Mouse (Mus musculus): ENCODE data around the gene Fth1. TPM values are rescaled to one million over a fixed set of nuclear protein-coding genes. Genes with fewer than 3 reads are reported as not detected.
A peak's percentile ranks its signal among the peaks of the same experiment; 100 is the strongest.

The Fth1 gene
- polyA plus RNA-seq, 1 experiment from 2014 or later, result 1,985 TPM

DNA sequence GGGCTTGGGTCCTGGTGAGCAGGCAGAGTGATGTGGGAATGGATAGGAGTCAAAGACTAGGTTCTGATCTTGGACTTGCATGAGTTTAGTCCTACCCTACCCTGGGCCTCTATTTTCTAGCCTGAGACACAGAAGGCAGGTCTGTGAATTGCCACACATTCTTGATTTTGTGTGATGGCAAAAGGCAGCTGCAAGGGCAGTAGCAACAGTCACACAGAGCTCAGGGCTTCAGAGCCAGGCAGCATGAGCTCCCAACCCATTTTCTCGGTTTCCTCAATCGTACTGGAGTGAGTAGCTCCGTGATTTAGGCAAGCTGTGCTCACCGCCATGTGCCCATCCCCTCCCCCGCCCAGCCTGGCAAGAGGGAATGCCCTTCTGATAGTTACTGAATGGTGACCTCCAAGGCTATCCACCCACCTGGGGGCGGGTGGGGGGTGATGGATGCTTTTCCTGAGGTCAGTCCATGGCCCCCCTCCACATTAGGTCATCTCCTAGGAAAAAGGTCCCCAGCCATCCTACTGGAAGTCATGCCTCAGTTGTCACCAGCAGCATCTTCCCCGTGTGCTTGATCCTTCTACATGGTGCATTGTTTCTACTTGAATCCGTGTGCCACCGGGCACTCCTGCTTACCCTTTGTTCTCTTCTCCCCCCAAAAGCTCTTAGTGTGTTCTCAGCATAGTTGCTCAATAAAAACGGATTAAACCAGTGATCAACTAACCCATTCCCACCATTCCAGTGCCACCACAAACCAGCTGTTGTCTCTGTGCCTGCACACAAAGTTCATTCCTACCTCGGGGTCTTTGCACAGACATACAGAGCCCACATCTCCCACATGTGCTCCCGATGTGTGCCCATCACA lies 17.0 kb downstream of the Fth1 start:
- no peak for ATAC-seq (replicated peaks; ENCODE audit: insufficient number of reproducible peaks, insufficient read depth, low FRiP score, low read depth)
- H3K27me3 ChIP-seq, result no peaks in the 10 kb centered on the region
- H3K9me3 ChIP-seq (replicated peaks), result no peaks in the 10 kb centered on the region
- H3K9ac ChIP-seq, result no peak overlapping the region
- H3K4me1 ChIP-seq (replicated peaks), result peaks cover 7% of the 10 kb centered on the region; the same call in 1 of the 2 replicates
- no peak overlapping the region for H3K4me3 ChIP-seq
- H3K27ac ChIP-seq, result no peak overlapping the region
- 72% methylated on average over 12 of the region's 12 CpGs for WGBS
- H3K36me3 ChIP-seq, result no peaks in the 10 kb centered on the region
- no peak overlapping the region for H3K4me2 ChIP-seq

DNA sequence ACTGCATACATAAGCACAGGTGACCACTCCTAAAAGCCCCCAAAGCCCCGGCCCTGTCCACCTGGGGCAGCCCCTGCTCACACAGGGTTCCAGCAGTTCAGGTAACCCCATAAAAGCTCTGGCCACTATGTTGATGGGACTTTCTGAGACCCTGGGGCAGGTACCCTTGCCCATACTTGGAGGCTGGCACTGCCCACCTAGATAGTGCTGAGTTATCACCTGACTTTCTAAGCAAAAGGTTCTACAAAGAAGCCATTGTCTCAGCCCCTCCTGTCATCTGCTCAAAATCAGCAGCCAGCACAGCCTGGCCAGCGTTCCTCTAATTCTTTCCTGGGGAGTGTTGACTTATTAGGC lies 17.6 kb downstream of the Fth1 start:
- H3K4me1 ChIP-seq (replicated peaks), result peaks cover 2% of the 10 kb centered on the region; the same call in 1 of the 2 replicates
- no peak overlapping the region for H3K27ac ChIP-seq
- no peak overlapping the region for H3K9ac ChIP-seq
- 76% methylated on average over 2 of the region's 2 CpGs for WGBS
- no peaks in the 10 kb centered on the region for H3K36me3 ChIP-seq
- no peak for ATAC-seq (replicated peaks; ENCODE audit: insufficient number of reproducible peaks, insufficient read depth, low FRiP score, low read depth)
- no peaks in the 10 kb centered on the region for H3K27me3 ChIP-seq
- no peak overlapping the region for H3K4me2 ChIP-seq
- H3K4me3 ChIP-seq, result no peak overlapping the region
- no peaks in the 10 kb centered on the region for H3K9me3 ChIP-seq (replicated peaks)

DNA sequence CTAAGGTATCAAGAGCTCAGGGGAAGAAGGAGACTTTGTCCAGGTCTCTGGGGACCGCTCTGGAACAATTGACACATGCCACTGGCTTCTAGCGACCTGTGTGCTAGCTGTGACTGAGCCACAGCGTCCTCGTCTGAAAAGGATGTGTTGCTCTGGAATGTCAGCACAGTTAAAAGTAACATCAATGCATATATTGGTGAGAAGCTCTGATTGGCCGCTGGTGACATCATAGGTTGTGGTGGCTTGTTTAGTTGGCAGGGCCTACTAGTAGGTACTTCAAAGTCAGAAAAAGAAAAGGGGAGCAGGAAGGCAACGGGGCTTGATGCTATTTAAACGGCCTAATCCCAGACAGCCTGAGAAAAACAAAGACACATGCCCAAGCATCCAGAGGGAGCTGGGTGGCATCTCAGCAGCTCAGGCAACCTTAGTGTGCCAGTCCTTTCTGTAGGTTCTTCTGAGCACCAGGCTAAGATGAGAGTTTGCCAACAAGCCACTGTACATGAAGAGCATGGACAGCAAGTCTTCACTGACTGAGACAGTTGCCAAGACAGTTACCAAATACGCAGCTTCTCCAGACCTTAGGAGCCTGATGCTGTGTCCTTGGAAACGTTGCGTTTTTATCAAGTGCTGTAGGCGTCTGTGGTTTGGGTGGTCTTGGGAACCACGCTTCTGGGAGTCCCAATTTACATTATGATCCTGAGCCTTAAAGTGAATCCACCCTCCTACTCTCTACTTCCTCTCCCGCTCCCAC lies 18.5 kb downstream of the Fth1 start:
- Histone ChIP-seq H3K36me3 (no peaks in the 10 kb centered on the region), H3K27me3 (no peaks in the 10 kb centered on the region), H3K4me3 (no peak overlapping the region), H3K4me1 (replicated peaks) (no peaks in the 10 kb centered on the region), H3K4me2 (no peak overlapping the region), H3K27ac (no peak overlapping the region), H3K9ac (no peak overlapping the region), H3K9me3 (replicated peaks) (no peaks in the 10 kb centered on the region)
- WGBS, result 56% methylated on average over 13 of the region's 13 CpGs
- ATAC-seq (replicated peaks; ENCODE audit: insufficient number of reproducible peaks, insufficient read depth, low FRiP score, low read depth), result no peak

DNA sequence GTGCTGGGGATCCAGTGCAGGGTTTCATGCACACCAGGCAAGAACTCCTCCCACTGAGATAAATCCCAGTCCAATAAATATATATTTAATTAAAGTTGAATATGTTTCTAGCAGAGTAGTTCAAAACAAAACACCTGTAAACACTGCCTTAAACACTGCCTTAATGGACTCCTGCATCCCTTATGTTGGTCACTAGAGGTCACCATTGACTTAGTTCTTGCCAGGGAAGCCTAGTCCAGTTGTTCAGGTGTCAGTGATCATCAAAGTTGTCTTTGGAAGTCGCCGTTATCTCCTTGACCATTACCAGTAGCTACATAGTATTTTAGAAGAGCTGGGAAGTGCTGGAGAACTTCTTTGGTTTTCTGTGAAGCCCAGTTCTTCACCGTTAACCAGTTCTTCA lies 19.9 kb downstream of the Fth1 start:
- H3K9ac ChIP-seq, result no peak overlapping the region
- no peaks in the 10 kb centered on the region for H3K4me1 ChIP-seq (replicated peaks)
- H3K4me2 ChIP-seq, result no peak overlapping the region
- H3K27ac ChIP-seq, result no peak overlapping the region
- peak; percentile 54; the same call in 1 of the 2 replicates for ATAC-seq (replicated peaks; ENCODE audit: insufficient number of reproducible peaks, insufficient read depth, low FRiP score, low read depth)
- H3K9me3 ChIP-seq (replicated peaks), result no peaks in the 10 kb centered on the region
- H3K36me3 ChIP-seq, result no peaks in the 10 kb centered on the region
- no peaks in the 10 kb centered on the region for H3K27me3 ChIP-seq
- no peak overlapping the region for H3K4me3 ChIP-seq
- 21% methylated on average over 3 of the region's 3 CpGs for WGBS

DNA sequence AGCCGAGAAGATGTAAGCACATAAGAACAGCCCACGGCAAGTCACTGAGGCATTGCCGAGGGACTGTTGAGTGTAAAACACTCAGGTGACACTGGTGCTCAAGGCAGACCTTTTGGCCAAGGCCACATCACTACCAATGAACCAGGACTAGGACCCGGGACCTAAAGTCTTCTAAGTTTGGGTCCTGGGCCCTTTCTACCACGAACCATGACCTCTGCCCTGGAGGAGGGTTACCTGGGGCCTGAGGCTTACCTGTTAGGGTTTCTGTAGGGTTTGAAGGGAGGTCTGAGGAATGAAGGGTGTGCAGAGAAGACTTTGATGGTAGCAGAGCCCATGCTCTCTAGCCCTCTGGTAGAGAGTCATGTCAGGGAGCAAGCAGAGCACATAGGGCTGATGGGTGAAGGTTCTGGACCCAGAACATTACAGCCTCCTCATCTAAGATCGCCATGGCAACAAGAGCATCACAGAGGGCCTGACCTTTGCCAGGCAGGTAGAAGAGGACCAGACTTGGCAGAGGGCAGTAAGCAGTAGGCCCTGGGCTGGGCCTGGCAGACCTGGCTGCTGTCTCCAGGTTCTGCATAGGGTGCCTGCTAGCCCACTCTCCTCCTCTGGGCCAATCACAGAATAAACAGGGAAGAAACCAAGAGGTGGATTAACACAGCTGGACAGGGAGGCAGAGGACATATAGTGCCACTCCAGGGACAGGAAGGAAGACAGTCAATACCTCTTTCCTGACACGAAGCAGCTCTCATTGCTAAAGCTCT lies 21.0 kb downstream of the Fth1 start, which contains the start of the genes Best1 and Rab3il1:
Gene Best1 (minus strand): TSS at position 428 of the 764 bp plus-strand sequence.
Gene Rab3il1 (plus strand): TSS at position 464 of the 764 bp plus-strand sequence.
- ATAC-seq (replicated peaks; ENCODE audit: insufficient number of reproducible peaks, insufficient read depth, low FRiP score, low read depth), result no peak
- H3K4me3 ChIP-seq, result no peak within 1 kb of the TSS
- H3K4me1 ChIP-seq (replicated peaks), result no peaks in the 10 kb centered on the region
- H3K4me2 ChIP-seq, result no peak within 1 kb of the TSS
- 72% methylated on average over 7 of the region's 7 CpGs for WGBS
- no peaks in the 10 kb centered on the region for H3K36me3 ChIP-seq
- H3K9ac ChIP-seq, result no peak within 1 kb of the TSS
- H3K9me3 ChIP-seq (replicated peaks), result no peaks in the 10 kb centered on the region
- no peaks in the 10 kb centered on the region for H3K27me3 ChIP-seq
- no peak within 1 kb of the TSS for H3K27ac ChIP-seq

DNA sequence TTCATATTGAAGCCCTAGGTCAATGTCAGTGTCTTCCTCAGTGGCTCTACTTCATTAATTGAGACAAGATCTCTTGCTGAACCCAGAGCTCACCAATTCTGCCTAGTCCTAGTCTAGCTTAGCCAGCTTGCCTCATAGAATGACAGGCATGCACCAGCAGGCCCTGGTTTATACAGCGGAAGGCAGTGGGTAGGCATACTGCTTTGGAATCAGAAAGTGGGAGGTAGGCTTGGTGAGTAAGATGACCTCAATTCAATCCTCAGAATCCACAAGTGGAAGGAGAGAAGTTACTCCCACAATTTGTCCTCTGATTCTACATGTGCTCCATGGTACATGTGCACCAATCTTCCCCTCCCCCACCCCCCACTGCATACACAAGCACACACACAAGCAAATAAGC lies 23.3 kb downstream of the Fth1 start:
- Histone ChIP-seq H3K27ac (no peak overlapping the region), H3K4me2 (no peak overlapping the region), H3K4me3 (no peak overlapping the region), H3K36me3 (no peaks in the 10 kb centered on the region), H3K27me3 (no peaks in the 10 kb centered on the region), H3K9me3 (replicated peaks) (no peaks in the 10 kb centered on the region), H3K9ac (no peak overlapping the region), H3K4me1 (replicated peaks) (no peaks in the 10 kb centered on the region)
- WGBS, result 79% methylated on average over 1 of the region's 1 CpGs
- ATAC-seq (replicated peaks; ENCODE audit: insufficient number of reproducible peaks, insufficient read depth, low FRiP score, low read depth), result no peak

DNA sequence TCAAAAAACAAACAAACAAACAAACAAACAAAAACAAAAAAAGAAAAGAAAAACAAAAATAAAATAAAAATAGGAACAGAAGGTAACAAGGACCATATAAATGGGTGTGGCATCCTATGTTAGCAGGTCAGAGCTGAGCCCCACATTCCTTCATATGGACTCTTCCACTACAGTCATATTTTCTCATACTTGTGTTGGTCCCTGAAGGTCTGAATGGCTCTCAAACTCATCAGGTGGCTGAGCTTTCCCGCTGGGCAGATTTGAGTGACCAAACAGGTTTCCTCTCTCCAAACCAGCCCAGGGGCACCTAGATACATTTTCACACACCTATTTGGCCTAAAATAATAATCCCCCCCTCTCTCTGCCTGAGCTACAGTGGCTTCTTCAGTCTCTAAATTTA lies 31.0 kb downstream of the Fth1 start:
- Histone ChIP-seq H3K27me3 (no peaks in the 10 kb centered on the region), H3K36me3 (no peaks in the 10 kb centered on the region), H3K4me2 (no peak overlapping the region), H3K4me3 (no peak overlapping the region), H3K27ac (no peak overlapping the region), H3K9me3 (replicated peaks) (no peaks in the 10 kb centered on the region), H3K9ac (no peak overlapping the region), H3K4me1 (replicated peaks) (peaks cover 26% of the 10 kb centered on the region)
- ATAC-seq (replicated peaks; ENCODE audit: insufficient number of reproducible peaks, insufficient read depth, low FRiP score, low read depth), result no peak
- WGBS, result 84% methylated on average over 1 of the region's 1 CpGs

DNA sequence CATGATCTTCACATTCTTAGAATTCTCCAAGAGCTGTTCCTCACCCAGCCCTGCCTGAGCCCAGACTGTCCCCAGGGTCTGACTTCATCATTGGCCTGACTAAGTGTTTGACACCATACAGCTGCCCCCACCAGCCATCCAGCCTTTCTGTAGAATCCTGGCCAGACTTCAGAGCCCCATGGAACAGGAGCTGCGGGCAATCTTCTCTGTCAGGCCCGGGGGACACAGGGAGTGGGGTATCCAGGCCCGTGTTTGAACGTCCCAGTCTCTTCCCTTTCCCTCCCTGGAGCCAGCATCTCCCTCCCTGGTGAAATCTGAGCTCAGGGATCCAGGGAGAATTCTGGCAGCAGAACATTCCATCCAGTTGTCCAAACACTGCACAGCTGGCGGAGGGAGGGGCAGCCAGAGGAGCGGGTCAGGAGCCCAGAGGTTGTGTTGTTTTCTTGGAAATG lies 32.5 kb downstream of the Fth1 start:
- Histone ChIP-seq H3K36me3 (no peaks in the 10 kb centered on the region), H3K9ac (no peak overlapping the region), H3K4me1 (replicated peaks) (peaks cover 32% of the 10 kb centered on the region), H3K4me3 (no peak overlapping the region), H3K9me3 (replicated peaks) (no peaks in the 10 kb centered on the region), H3K27ac (peak overlapping the region; percentile 88), H3K4me2 (0 out of 2 replicates have a peak overlapping the region, but pooled peaks have one; percentile 1), H3K27me3 (no peaks in the 10 kb centered on the region)
- ATAC-seq (replicated peaks; ENCODE audit: insufficient number of reproducible peaks, insufficient read depth, low FRiP score, low read depth), result peak; percentile 40
- WGBS, result 15% methylated on average over 6 of the region's 6 CpGs

DNA sequence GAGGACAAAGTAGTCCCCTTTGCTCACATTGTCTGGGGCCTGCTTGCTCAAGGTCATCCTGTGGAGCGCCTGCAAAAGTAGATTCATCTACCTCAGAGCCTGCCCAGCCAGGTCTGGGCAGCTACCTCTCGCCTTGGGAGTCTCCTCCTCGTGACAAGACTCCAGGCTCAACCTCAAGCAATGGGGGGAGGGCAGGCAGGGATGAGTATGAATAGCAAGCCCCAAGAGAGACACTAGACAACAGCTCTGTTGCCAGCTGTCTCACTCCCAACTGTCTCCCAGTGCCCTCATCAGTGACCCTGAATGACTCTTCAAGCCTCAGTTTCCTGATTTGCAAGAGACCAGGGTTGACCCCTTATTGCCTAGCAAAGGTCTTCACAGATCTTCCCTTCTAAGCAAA lies 33.0 kb downstream of the Fth1 start:
- H3K9ac ChIP-seq, result no peak overlapping the region
- no peaks in the 10 kb centered on the region for H3K36me3 ChIP-seq
- peak overlapping the region; percentile 88 for H3K27ac ChIP-seq
- H3K4me1 ChIP-seq (replicated peaks), result peaks cover 33% of the 10 kb centered on the region
- no peaks in the 10 kb centered on the region for H3K9me3 ChIP-seq (replicated peaks)
- no peak for ATAC-seq (replicated peaks; ENCODE audit: insufficient number of reproducible peaks, insufficient read depth, low FRiP score, low read depth)
- H3K27me3 ChIP-seq, result no peaks in the 10 kb centered on the region
- H3K4me3 ChIP-seq, result no peak overlapping the region
- H3K4me2 ChIP-seq, result 0 out of 2 replicates have a peak overlapping the region, but pooled peaks have one; percentile 1
- WGBS, result 15% methylated on average over 3 of the region's 3 CpGs

DNA sequence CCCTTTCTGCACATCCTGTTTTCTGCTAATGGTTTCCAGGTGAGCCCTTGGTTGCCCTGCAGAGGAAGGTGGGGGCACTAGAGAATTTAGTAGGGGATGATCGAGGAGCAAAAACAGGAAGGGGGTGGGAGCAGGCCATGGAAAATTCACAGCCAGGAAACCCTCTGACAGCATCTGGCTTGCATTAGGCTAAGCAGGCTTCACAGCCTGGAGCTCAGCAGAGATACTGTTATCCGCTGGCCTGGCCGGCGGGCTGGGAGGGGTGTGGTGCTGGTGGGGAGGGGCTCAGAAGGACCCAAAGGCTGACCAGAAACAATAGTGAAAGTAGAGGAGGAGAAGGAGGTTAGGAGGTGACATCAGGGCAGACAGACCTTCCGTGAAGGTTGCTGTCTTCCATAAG lies 33.5 kb downstream of the Fth1 start:
- H3K4me1 ChIP-seq (replicated peaks), result peaks cover 38% of the 10 kb centered on the region
- H3K36me3 ChIP-seq, result no peaks in the 10 kb centered on the region
- no peak overlapping the region for H3K9ac ChIP-seq
- H3K27me3 ChIP-seq, result no peaks in the 10 kb centered on the region
- no peak overlapping the region for H3K4me3 ChIP-seq
- WGBS, result 24% methylated on average over 5 of the region's 5 CpGs
- no peak overlapping the region for H3K4me2 ChIP-seq
- no peaks in the 10 kb centered on the region for H3K9me3 ChIP-seq (replicated peaks)
- peak overlapping the region; percentile 88 for H3K27ac ChIP-seq
- ATAC-seq (replicated peaks; ENCODE audit: insufficient number of reproducible peaks, insufficient read depth, low FRiP score, low read depth), result peak; percentile 51

DNA sequence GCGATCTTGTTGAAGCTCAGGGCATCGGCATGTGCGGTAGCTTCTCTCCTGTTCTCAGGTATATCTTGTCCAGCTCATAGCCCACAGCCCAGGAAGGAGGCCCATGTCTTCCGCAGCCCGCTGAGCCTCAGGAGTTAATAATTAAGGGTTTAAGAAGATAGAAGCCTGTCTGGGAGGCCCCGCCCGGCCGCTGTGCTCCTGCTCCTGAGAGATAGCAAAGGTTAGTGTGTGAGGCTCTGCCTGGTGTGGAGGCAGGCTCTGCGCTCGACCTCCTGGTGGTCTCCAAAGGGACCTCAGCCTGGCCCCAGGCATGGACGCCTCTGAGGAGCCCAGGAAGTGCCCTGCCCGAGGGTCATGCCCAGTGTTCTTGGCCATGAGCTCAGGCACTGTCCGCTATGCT lies 34.4 kb downstream of the Fth1 start:
- WGBS, result 69% methylated on average over 13 of the region's 13 CpGs
- no peak overlapping the region for H3K4me3 ChIP-seq
- no peaks in the 10 kb centered on the region for H3K27me3 ChIP-seq
- H3K9me3 ChIP-seq (replicated peaks), result no peaks in the 10 kb centered on the region
- no peak for ATAC-seq (replicated peaks; ENCODE audit: insufficient number of reproducible peaks, insufficient read depth, low FRiP score, low read depth)
- H3K4me2 ChIP-seq, result no peak overlapping the region
- H3K4me1 ChIP-seq (replicated peaks), result peaks cover 45% of the 10 kb centered on the region
- no peaks in the 10 kb centered on the region for H3K36me3 ChIP-seq
- peak overlapping the region; percentile 88; the same call in 1 of the 2 replicates for H3K27ac ChIP-seq
- no peak overlapping the region for H3K9ac ChIP-seq

Data from heart, embryonic 15.5 days (tissue).